ENCODE assay signal across 16 mouse cellular contexts in genomic region chr4:41573492-41573891, GRCm38 (mm10). TPM values are rescaled to one million over a fixed set of nuclear protein-coding genes. Genes with fewer than 3 reads are reported as not detected.
"Had no signal": no experiment of that assay in that cellular context is flagged by ENCODE, and none has a peak within 500 bp of the region (broad histone marks: within the 10 kb centered on the region; RNA-seq: fewer than 3 reads in every experiment).

No protein-coding gene starts in this region.

- H3K4me2 ChIP-seq: liver, embryonic 11.5 days; liver, embryonic 15.5 days; midbrain, embryonic 13.5 days; neural tube, embryonic 13.5 days had no signal

- DNase-seq: kidney, adult 8-10 months; kidney, postnatal 25 days; lung, adult 2 months; lung, postnatal 36 days; right cerebral cortex, adult 18-20 months; thymus, postnatal 4 days had no signal

- H3K9ac ChIP-seq: liver, embryonic 15.5 days; midbrain, embryonic 13.5 days; neural tube, embryonic 13.5 days had no signal

- H3K27ac ChIP-seq: limb, embryonic 10.5 days; liver, embryonic 15.5 days; midbrain, embryonic 13.5 days; neural tube, embryonic 13.5 days; stomach, postnatal 0 days had no signal

- ATAC-seq: intestine, postnatal 0 days; lung, postnatal 0 days; midbrain, embryonic 13.5 days had no signal

- H3K27me3 ChIP-seq: neural tube, embryonic 13.5 days had no signal

- H3K36me3 ChIP-seq: limb, embryonic 10.5 days; liver, embryonic 15.5 days; midbrain, embryonic 13.5 days; neural tube, embryonic 13.5 days had no signal

- H3K4me3 ChIP-seq: limb, embryonic 10.5 days; liver, embryonic 15.5 days; midbrain, embryonic 13.5 days; neural tube, embryonic 13.5 days had no signal

- H3K9me3 ChIP-seq: limb, embryonic 10.5 days; liver, embryonic 15.5 days; midbrain, embryonic 13.5 days; neural tube, embryonic 13.5 days had no signal

RNA-seq across cellular contexts. Expression of gene Dnaic1, which starts 3.9 kb away (rescaled TPM):
- total RNA-seq: monocyte, adult 5-6 weeks had no signal

RNA-seq across cellular contexts. Expression of gene 1110017D15Rik, which starts 56.4 kb away (rescaled TPM):
- total RNA-seq: megakaryocyte progenitor cell, adult 5-6 weeks had no signal
- polyA plus RNA-seq: liver, embryonic 15.5 days had no signal
